Mouse (Mus musculus) G1E (cell line): ENCODE measurements at regions not wholly inside any gene's neighbourhood (a gene's known extent, or its start where the extent isn't known, plus 50 kb on each side); places are given as distances from the start of the nearest gene placed in this dataset.

Experiments
- CTCF ChIP-seq: IDR thresholded peaks from 2 replicates; pipeline ENCODE4 v1.5.1; 2012; ENCODE audit warnings: low read depth, low read length, inconsistent platforms, mixed read lengths
- TAL1 ChIP-seq: conservative IDR thresholded peaks from 2 replicates; pipeline ENCODE4 v1.6.1; 2012; ENCODE audit warnings: low read depth, low read length, inconsistent platforms, mixed read lengths

- TF ChIP-seq CTCF (no peak), TAL1 (no peak)
Observed at GRCm38 (mm10) chr8:35881810-35882209, 116.2 kb downstream of the Gm19410 start.
